Mouse (Mus musculus) ES-E14 (cell line): ENCODE results near the gene Wdr4.

Experiments used
- CHD2 ChIP-seq: IDR thresholded peaks from 2 replicates; pipeline ENCODE4 v1.6.1; 2014; ENCODE audit warnings: mild to moderate bottlenecking, low read depth, low read length, inconsistent platforms
- HCFC1 ChIP-seq: IDR thresholded peaks from 2 replicates; pipeline ENCODE4 v1.6.1; 2012; ENCODE audit warnings: low read length, inconsistent platforms, borderline replicate concordance; ENCODE audit not compliant: insufficient read depth
- MAFK ChIP-seq: IDR thresholded peaks from 2 replicates; pipeline ENCODE4 v1.6.1; 2014; ENCODE audit warnings: mild to moderate bottlenecking, low read depth, low read length, inconsistent platforms; ENCODE audit not compliant: insufficient read depth
- ZC3H11A ChIP-seq: IDR thresholded peaks from 2 replicates; pipeline ENCODE4 v1.6.1; 2012; ENCODE audit warnings: low read depth, mild to moderate bottlenecking, inconsistent platforms, low read length, borderline replicate concordance

- TF ChIP-seq MAFK, result no peak
- TF ChIP-seq ZC3H11A, result no peak
- TF ChIP-seq HCFC1, result no peak
- TF ChIP-seq CHD2, result no peak
Observed at GRCm38 (mm10) chr17:31512593-31512992, 7.2 kb downstream of the Wdr4 start.
